Mouse (Mus musculus) midbrain, embryonic 11.5 days (tissue): ENCODE measurements around the gene Sin3a. TPM values are rescaled to one million over a fixed set of nuclear protein-coding genes. Genes with fewer than 3 reads are reported as not detected.
A peak's percentile ranks its signal among the peaks of the same experiment; 100 is the strongest.

Source experiments
- ATAC-seq: fragments of 200-750 bp; cut with Nextera tagmentation; 2 replicates; pipeline ENCODE4 v1.8.0; 2017; ENCODE audit warnings: moderate TSS enrichment, moderate library complexity; ENCODE audit not compliant: low FRiP score
- DNase-seq: peaks from one replicate; pipeline ENCODE4 v3.0.0; 2015; ENCODE audit warnings: low spot score; ENCODE audit errors: missing footprints
- H3K27ac ChIP-seq: fragments of 300-500 bp; sonication (generic); 2 replicates; pipeline ENCODE4 v1.5.1; 2014; ENCODE audit warnings: low read depth, low read length
- H3K27me3 ChIP-seq: fragments of 300-500 bp; sonication (generic); 2 replicates; pipeline ENCODE4 v1.6.1; 2014; ENCODE audit warnings: mild to moderate bottlenecking, low read length, moderate library complexity, mixed read lengths; ENCODE audit not compliant: control insufficient read depth, insufficient read depth
- H3K36me3 ChIP-seq: fragments of 300-500 bp; sonication (generic); 2 replicates; pipeline ENCODE4 v1.6.1; 2014; ENCODE audit warnings: mild to moderate bottlenecking, low read length, moderate library complexity, mixed read lengths; ENCODE audit not compliant: control insufficient read depth, insufficient read depth
- H3K4me1 ChIP-seq: fragments of 300-500 bp; sonication (generic); 2 replicates; pipeline ENCODE4 v1.6.1; 2014; ENCODE audit warnings: low read length; ENCODE audit not compliant: control insufficient read depth, insufficient read depth
- H3K4me2 ChIP-seq: fragments of 300-500 bp; sonication (generic); 2 replicates; pipeline ENCODE4 v1.6.1; 2014; ENCODE audit warnings: mild to moderate bottlenecking, moderate library complexity
- H3K4me3 ChIP-seq: fragments of 300-500 bp; sonication (generic); 2 replicates; pipeline ENCODE4 v1.5.1; 2014; ENCODE audit warnings: low read depth, low read length
- H3K9ac ChIP-seq: fragments of 300-500 bp; sonication (generic); 2 replicates; pipeline ENCODE4 v1.6.1; 2014; ENCODE audit warnings: low read length
- H3K9me3 ChIP-seq: fragments of 300-500 bp; sonication (generic); 2 replicates; pipeline ENCODE4 v1.6.1; 2016; ENCODE audit warnings: low read length; ENCODE audit not compliant: control insufficient read depth
- WGBS: fragments of 180-500 bp; shearing (Covaris S2); extraction: QIAGEN DNeasy Blood & Tissue Kit; methylation state at CpG from one replicate; pipeline ENCODE4 v1.1.7; 2014; 5-methylcytosine and 5-hydroxymethylcytosine counted together
- polyA plus RNA-seq: library from polyadenylated mRNA; unstranded; fragments of >200 nt; fragmentation: Nextera tagmentation; extraction: Ambion mirVana; gene quantifications from 2 replicates; pipeline ENCODE4 v1.2.1, GENCODE M21; 2014

The Sin3a gene
- polyA plus RNA-seq, 1 experiment from 2014 or later: 56.1 TPM

DNA sequence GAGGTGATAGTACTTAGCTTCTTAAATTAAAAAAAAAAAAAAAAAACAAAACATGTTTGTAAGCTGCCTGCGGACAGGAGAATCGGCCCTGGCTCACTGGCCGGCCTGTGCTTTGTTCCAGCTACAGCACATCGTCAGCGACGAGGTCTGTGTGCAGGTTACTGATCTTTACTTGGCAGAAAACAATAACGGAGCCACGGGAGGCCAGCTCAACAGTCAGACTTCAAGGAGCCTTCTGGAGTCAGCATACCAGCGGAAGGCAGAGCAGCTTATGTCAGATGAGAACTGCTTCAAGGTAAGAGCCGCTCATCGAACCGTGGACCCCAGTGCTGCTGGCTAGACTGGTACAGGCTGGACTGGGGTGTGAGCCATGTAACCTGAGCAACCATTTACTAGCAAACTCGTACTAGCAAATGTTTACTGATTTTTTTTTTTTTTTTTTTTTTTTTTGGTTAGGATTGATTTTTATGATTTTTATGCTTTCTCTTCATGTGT lies 45.5 kb downstream of the Sin3a start:
- Histone ChIP-seq H3K36me3 (peaks cover 17% of the 10 kb centered on the region), H3K27me3 (no peaks in the 10 kb centered on the region), H3K27ac (no peak overlapping the region), H3K9ac (no peak overlapping the region), H3K4me1 (no peaks in the 10 kb centered on the region), H3K4me2 (no peak overlapping the region), H3K9me3 (no peaks in the 10 kb centered on the region), H3K4me3 (no peak overlapping the region)
- ATAC-seq (no peak), DNase-seq (no peak)
- WGBS: 92% methylated on average over 13 of the region's 13 CpGs

DNA sequence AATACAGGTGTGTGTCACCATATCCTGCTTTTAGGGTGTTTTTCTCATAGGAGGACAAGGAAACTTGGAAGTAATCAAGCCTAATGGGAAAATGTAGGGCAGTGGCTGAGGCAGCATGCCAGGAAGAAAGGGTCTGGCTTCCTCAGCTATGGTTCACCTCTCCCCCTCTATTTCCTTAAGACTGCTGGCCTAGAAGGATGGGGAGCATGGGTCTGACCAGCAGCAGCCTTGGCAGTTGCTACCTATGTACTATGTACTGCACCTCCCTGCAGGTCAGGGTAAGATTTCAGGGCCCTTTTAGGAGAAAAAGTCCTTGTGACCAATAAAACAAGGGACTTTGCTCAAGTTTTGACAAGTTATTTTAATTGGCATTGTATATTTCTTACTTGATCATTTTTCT lies 57.8 kb downstream of the Sin3a start:
- Histone ChIP-seq H3K4me2 (peak overlapping the region; percentile 76), H3K4me1 (peaks cover 10% of the 10 kb centered on the region), H3K27ac (no peak overlapping the region), H3K36me3 (peaks cover 15% of the 10 kb centered on the region), H3K9ac (no peak overlapping the region), H3K9me3 (no peaks in the 10 kb centered on the region), H3K4me3 (no peak overlapping the region), H3K27me3 (no peaks in the 10 kb centered on the region)
- ATAC-seq (no peak), DNase-seq (peak; percentile 81)

DNA sequence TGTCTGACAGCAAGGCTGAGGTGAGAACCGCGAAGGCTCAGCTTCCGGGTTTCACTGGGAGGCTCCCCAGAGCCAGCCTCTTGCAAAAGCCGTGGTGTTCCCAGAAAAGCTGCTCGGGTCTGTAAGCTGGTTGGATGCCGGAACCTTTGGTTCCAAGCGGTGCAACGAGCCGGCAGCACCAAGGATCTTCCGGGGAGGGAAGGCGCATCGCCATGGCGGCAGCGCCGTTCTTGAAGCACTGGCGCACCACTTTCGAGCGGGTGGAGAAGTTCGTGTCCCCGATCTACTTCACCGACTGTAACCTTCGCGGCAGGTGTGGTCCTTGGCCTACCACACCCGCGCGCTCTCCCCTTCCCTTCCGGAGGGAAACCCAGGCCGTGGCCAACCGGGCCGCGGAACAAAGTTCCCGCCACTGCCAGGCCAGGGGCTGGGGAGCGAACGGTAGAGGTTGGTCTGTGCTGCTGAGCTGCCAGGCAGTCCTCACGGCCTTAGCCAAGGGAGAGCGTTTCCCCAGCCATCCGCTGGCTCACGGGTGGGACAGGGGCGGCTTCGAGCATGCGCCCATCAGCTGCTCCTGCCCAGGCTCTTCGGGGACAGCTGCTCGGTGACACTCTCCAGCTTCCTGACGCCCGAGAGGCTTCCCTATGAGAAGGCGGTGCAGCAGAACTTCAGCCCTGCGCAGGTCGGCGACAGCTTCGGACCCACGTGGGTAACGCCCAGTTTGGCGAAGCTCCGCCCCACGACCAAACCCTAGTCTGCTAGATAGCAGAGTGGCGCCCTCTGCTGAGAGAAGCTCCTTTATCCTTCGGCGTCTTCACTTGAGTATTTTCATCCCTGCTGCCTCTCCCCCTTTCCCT lies 59.0 kb downstream of the Sin3a start, which contains the start of gene Man2c1:
Gene Man2c1 (plus strand): TSS at position 114 of the 857 bp plus-strand sequence.
- Histone ChIP-seq H3K27me3 (no peaks in the 10 kb centered on the region), H3K4me2 (peak within 1 kb of the TSS; percentile 76), H3K36me3 (peaks cover 11% of the 10 kb centered on the region; the same call in 1 of the 2 replicates), H3K4me1 (peaks cover 10% of the 10 kb centered on the region), H3K9ac (peak within 1 kb of the TSS; percentile 67), H3K9me3 (no peaks in the 10 kb centered on the region), H3K4me3 (peak within 1 kb of the TSS; percentile 70), H3K27ac (peak within 1 kb of the TSS; percentile 74)
- under 1% methylated on average over 58 of the region's 58 CpGs for WGBS
- peak; percentile 93 for ATAC-seq
- peak; percentile 99 for DNase-seq

DNA sequence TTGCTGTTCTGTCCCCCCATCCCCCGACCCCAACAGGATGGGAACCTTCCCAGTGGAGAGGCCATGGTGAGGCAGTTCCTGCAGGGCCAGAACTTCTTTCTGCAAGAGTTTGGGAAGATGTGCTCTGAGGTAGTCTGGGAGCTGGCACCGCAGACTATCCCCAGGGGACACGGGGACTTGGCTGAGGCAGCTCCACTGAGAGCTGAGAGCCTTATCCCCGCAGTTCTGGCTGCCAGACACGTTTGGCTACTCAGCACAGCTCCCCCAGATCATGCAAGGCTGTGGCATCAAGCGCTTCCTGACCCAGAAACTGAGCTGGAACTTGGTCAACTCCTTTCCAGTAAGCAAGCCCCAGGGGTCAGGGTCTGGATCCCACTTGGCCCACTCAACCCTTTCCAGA lies 65.4 kb downstream of the Sin3a start:
- 85% methylated on average over 6 of the region's 6 CpGs for WGBS
- DNase-seq (no peak), ATAC-seq (no peak)
- Histone ChIP-seq H3K27ac (no peak overlapping the region), H3K4me2 (no peak overlapping the region), H3K9ac (no peak overlapping the region), H3K4me3 (no peak overlapping the region), H3K36me3 (peaks cover 9% of the 10 kb centered on the region; the same call in 1 of the 2 replicates), H3K9me3 (no peaks in the 10 kb centered on the region), H3K27me3 (no peaks in the 10 kb centered on the region), H3K4me1 (no peaks in the 10 kb centered on the region)

DNA sequence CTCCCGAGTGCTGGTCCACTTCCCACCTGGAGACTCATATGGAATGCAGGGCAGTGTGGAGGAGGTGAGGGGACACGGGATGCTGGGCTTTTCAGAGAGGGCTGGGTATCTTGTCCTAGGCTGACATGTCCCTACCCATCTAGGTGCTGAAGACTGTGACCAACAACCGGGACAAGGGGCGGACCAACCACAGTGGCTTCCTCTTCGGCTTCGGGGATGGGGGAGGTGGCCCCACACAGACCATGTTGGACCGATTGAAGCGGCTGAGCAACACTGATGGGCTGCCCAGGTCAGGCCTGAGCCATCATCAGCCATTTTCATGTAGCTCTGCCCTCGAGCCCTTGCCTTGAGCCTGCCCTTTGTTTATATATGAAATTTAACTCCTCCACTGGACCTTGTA lies 65.9 kb downstream of the Sin3a start:
- no peaks in the 10 kb centered on the region for H3K27me3 ChIP-seq
- H3K9ac ChIP-seq: no peak overlapping the region
- no peaks in the 10 kb centered on the region for H3K4me1 ChIP-seq
- H3K9me3 ChIP-seq: no peaks in the 10 kb centered on the region
- no peak for DNase-seq
- ATAC-seq: no peak
- peaks cover 11% of the 10 kb centered on the region; the same call in 1 of the 2 replicates for H3K36me3 ChIP-seq
- H3K27ac ChIP-seq: no peak overlapping the region
- H3K4me3 ChIP-seq: no peak overlapping the region
- WGBS: 92% methylated on average over 9 of the region's 9 CpGs
- no peak overlapping the region for H3K4me2 ChIP-seq

DNA sequence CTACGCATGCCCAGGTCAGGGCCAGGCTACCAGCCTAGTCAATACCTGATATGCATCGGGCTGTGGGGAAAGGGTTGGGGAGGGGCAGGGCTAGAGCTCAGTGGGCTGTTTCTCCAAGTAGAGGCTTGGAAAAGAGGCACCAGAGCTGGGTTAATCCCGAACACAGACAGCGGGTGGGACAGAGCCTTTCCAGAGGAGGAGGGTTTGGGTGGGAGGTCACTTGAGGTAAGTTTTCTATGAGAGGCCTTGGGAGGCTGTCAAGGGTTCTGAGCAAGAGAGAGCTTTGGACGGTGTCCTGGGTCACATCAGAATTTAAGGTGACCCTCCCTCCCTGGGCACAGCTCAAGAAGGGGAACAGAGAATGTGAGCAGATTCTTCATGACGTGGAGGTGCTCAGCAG lies 66.7 kb downstream of the Sin3a start:
- peaks cover 11% of the 10 kb centered on the region; the same call in 1 of the 2 replicates for H3K36me3 ChIP-seq
- 93% methylated on average over 6 of the region's 6 CpGs for whole genome bisulfite sequencing
- no peak overlapping the region for H3K4me2 ChIP-seq
- H3K4me1 ChIP-seq: no peaks in the 10 kb centered on the region
- no peak overlapping the region for H3K4me3 ChIP-seq
- no peaks in the 10 kb centered on the region for H3K9me3 ChIP-seq
- H3K27ac ChIP-seq: no peak overlapping the region
- DNase-seq: peak; percentile 81
- no peak overlapping the region for H3K9ac ChIP-seq
- no peaks in the 10 kb centered on the region for H3K27me3 ChIP-seq
- no peak for ATAC-seq

DNA sequence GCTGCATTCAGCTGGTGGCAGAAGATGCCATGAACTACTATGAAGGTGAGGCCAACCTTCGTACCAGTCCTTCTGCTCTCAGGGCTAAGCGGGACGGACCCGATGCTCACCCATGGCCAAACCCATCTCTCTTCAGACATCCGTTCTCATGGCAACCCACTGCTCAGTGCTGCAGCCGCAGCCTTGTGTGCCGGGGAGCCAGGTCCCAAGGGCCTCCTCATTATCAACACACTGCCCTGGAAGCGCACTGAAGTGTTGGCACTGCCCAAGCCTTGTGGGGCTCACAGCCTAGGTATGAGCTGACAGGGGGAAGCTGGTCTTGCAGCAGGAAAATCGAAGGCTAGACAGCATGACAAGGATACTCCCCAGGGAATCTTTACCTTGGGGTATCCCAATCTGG lies 67.3 kb downstream of the Sin3a start:
- peaks cover 11% of the 10 kb centered on the region; the same call in 1 of the 2 replicates for H3K36me3 ChIP-seq
- H3K27me3 ChIP-seq: no peaks in the 10 kb centered on the region
- no peaks in the 10 kb centered on the region for H3K9me3 ChIP-seq
- no peak overlapping the region for H3K4me2 ChIP-seq
- H3K9ac ChIP-seq: no peak overlapping the region
- no peak overlapping the region for H3K27ac ChIP-seq
- no peaks in the 10 kb centered on the region for H3K4me1 ChIP-seq
- ATAC-seq (0 out of 2 replicates have a peak, but pooled peaks have one; percentile 5), DNase-seq (peak; percentile 60)
- 87% methylated on average over 9 of the region's 9 CpGs for WGBS
- no peak overlapping the region for H3K4me3 ChIP-seq

DNA sequence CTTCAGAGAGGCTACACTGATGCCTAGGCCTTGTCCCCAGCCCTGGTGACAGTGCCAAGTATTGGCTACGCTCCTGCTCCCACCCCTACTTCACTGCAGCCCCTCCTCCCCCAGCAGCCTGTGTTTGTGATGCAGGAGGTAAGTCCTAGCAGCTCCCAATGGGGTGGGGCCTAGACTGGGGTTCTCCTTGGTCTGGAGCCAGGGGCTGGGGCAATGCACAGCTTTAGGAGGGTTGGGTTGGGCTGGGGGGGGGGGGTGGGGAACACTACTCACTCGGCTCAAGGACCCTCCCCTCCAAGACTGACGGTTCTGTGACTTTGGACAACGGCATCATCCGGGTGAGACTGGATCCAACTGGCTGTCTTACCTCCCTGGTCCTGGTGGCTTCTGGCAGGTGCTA lies 67.7 kb downstream of the Sin3a start:
- Histone ChIP-seq H3K9ac (no peak overlapping the region), H3K27ac (no peak overlapping the region), H3K4me2 (no peak overlapping the region), H3K4me3 (no peak overlapping the region), H3K4me1 (no peaks in the 10 kb centered on the region), H3K36me3 (peaks cover 11% of the 10 kb centered on the region; the same call in 1 of the 2 replicates), H3K9me3 (no peaks in the 10 kb centered on the region), H3K27me3 (no peaks in the 10 kb centered on the region)
- DNase-seq (no peak), ATAC-seq (0 out of 2 replicates have a peak, but pooled peaks have one; percentile 24)
- 88% methylated on average over 5 of the region's 5 CpGs for WGBS
